Mouse (Mus musculus) neural tube, embryonic 11.5 days (tissue): ENCODE results near the gene Schip1. TPM values are rescaled to one million over a fixed set of nuclear protein-coding genes. Genes with fewer than 3 reads are reported as not detected.

Experiments used
- ATAC-seq: fragments of 200-750 bp; cut with Nextera tagmentation; 2 replicates; pipeline ENCODE4 v1.8.0; 2017; ENCODE audit warnings: moderate number of reproducible peaks, mild to moderate bottlenecking, moderate TSS enrichment, moderate library complexity; ENCODE audit not compliant: insufficient read depth, low FRiP score, low TSS enrichment
- DNase-seq: peaks from one replicate; pipeline ENCODE4 v3.0.0-alpha.2; 2015; ENCODE audit warnings: low spot score
- H3K27ac ChIP-seq: fragments of 300-500 bp; sonication (generic); 2 replicates; pipeline ENCODE4 v1.5.1; 2014; ENCODE audit warnings: low read depth, mild to moderate bottlenecking, low read length
- H3K27me3 ChIP-seq: fragments of 300-500 bp; sonication (generic); 2 replicates; pipeline ENCODE4 v1.6.1; 2014; ENCODE audit warnings: mild to moderate bottlenecking, low read length, mixed read lengths; ENCODE audit not compliant: control insufficient read depth, insufficient read depth
- H3K36me3 ChIP-seq: fragments of 300-500 bp; sonication (generic); 2 replicates; pipeline ENCODE4 v1.6.1; 2014; ENCODE audit warnings: mild to moderate bottlenecking, low read length, moderate library complexity, mixed read lengths; ENCODE audit not compliant: control insufficient read depth, insufficient read depth
- H3K4me1 ChIP-seq: fragments of 300-500 bp; sonication (generic); 2 replicates; pipeline ENCODE4 v1.6.1; 2014; ENCODE audit warnings: low read length, mixed read lengths; ENCODE audit not compliant: control insufficient read depth, insufficient read depth
- H3K4me2 ChIP-seq: fragments of 300-500 bp; sonication (generic); 2 replicates; pipeline ENCODE4 v1.6.1; 2014; ENCODE audit warnings: low read depth, mild to moderate bottlenecking, moderate library complexity
- H3K4me3 ChIP-seq: fragments of 300-500 bp; sonication (generic); 2 replicates; pipeline ENCODE4 v1.5.1; 2014; ENCODE audit warnings: low read depth, low read length
- H3K9ac ChIP-seq: fragments of 300-500 bp; sonication (generic); 2 replicates; pipeline ENCODE4 v1.6.1; 2014; ENCODE audit warnings: mild to moderate bottlenecking, low read length
- H3K9me3 ChIP-seq: fragments of 300-500 bp; sonication (generic); 2 replicates; pipeline ENCODE4 v1.6.1; 2016; ENCODE audit warnings: low read length; ENCODE audit not compliant: control insufficient read depth
- WGBS: fragments of 180-500 bp; shearing (Covaris S2); extraction: QIAGEN DNeasy Blood & Tissue Kit; methylation state at CpG from one replicate; pipeline ENCODE4 v1.1.7; 2014; 5-methylcytosine and 5-hydroxymethylcytosine counted together
- polyA plus RNA-seq: library from polyadenylated mRNA; unstranded; fragments of >200 nt; fragmentation: Nextera tagmentation; extraction: Ambion mirVana; gene quantifications from 2 replicates; pipeline ENCODE4 v1.2.1, GENCODE M21; 2014

Schip1 gene
- polyA plus RNA-seq = 85.5 and 87.2 TPM in 2 replicates

- Histone ChIP-seq H3K36me3 (no peaks in the 10 kb centered on the region), H3K4me2 (no peak within 1 kb of the TSS), H3K4me3 (no peak within 1 kb of the TSS), H3K27ac (no peak within 1 kb of the TSS), H3K4me1 (no peaks in the 10 kb centered on the region), H3K9ac (no peak within 1 kb of the TSS), H3K9me3 (no peaks in the 10 kb centered on the region), H3K27me3 (no peaks in the 10 kb centered on the region)
- ATAC-seq = no peak
- WGBS = 42% methylated on average over 12 of the region's 12 CpGs
- peak; percentile 52 for DNase-seq
Measured at GRCm38 (mm10) chr3:68064731-68065130, at the start of gene Schip1. Schip1 (plus strand) TSS chr3:68064802.

DNA sequence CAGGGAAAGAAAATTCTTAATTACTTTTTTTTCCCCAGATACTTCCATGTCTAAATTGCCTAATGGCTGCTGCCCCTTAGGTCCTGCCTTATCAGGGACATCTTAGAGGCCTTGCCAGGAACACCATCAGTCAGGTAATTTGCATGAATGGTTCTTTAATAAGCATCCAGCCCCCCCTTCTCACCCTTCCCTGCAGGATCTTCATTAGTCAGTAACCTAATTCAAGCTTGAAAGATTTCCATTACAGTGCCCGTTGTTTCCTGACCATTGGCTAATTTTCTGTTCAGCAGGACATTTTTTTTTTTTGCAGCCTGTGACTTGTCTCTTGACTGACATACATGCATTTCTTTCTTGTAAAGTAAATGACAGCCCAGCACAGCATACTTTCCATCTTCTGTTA, 48.8 kb upstream of the Schip1 start:
- ATAC-seq (no peak), DNase-seq (no peak)
- no peaks in the 10 kb centered on the region for H3K4me1 ChIP-seq
- no peaks in the 10 kb centered on the region for H3K36me3 ChIP-seq
- 53% methylated on average over 1 of the region's 1 CpGs for WGBS
- no peak overlapping the region for H3K4me2 ChIP-seq
- H3K9me3 ChIP-seq = no peaks in the 10 kb centered on the region
- H3K27ac ChIP-seq = no peak overlapping the region
- H3K27me3 ChIP-seq = no peaks in the 10 kb centered on the region
- H3K9ac ChIP-seq = no peak overlapping the region
- no peak overlapping the region for H3K4me3 ChIP-seq

- ATAC-seq (no peak), DNase-seq (no peak)
- Histone ChIP-seq H3K4me1 (no peaks in the 10 kb centered on the region), H3K9ac (no peak overlapping the region), H3K27ac (no peak overlapping the region), H3K27me3 (no peaks in the 10 kb centered on the region), H3K4me2 (no peak overlapping the region), H3K36me3 (no peaks in the 10 kb centered on the region), H3K9me3 (no peaks in the 10 kb centered on the region), H3K4me3 (no peak overlapping the region)
- 57% methylated on average over 4 of the region's 4 CpGs for WGBS
Measured at GRCm38 (mm10) chr3:68019401-68019800, 45.2 kb upstream of the Schip1 start.

DNA sequence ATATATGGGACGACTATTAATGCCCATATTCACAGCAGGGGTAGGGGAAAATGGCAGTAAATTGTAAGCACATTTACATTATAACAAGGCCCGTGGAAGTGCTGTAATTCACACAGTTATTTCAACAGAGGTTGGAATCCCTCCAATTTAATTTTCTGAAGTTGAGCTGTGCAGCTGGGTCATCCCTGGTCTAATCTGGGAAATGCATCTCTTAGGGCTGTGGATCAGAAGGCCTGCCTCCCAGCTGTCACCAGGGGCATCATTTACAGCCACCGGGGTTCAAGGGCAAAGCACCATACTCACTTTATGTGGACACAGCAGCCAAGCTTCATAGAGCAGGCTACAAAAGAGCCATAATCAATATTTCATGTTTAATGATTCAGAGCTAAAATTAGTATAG, 28.5 kb upstream of the Schip1 start:
- no peaks in the 10 kb centered on the region for H3K27me3 ChIP-seq
- no peak overlapping the region for H3K9ac ChIP-seq
- no peaks in the 10 kb centered on the region for H3K4me1 ChIP-seq
- ATAC-seq (peak; percentile 75; the same call in 1 of the 2 replicates), DNase-seq (peak; percentile 39)
- no peaks in the 10 kb centered on the region for H3K9me3 ChIP-seq
- no peak overlapping the region for H3K27ac ChIP-seq
- H3K4me2 ChIP-seq = no peak overlapping the region
- 40% methylated on average over 3 of the region's 3 CpGs for WGBS
- no peak overlapping the region for H3K4me3 ChIP-seq
- H3K36me3 ChIP-seq = no peaks in the 10 kb centered on the region

GRCm38 (mm10) chr3:68042951-68043350, 21.7 kb upstream of the Schip1 start:
- Histone ChIP-seq H3K4me1 (no peaks in the 10 kb centered on the region), H3K9me3 (no peaks in the 10 kb centered on the region), H3K4me3 (no peak overlapping the region), H3K4me2 (no peak overlapping the region), H3K27me3 (no peaks in the 10 kb centered on the region), H3K36me3 (no peaks in the 10 kb centered on the region), H3K27ac (no peak overlapping the region), H3K9ac (no peak overlapping the region)
- no peak for DNase-seq
- WGBS = 94% methylated on average over 2 of the region's 2 CpGs
- ATAC-seq = no peak

GRCm38 (mm10) chr3:68045475-68046416, 18.9 kb upstream of the Schip1 start:
- no peaks in the 10 kb centered on the region for H3K9me3 ChIP-seq
- no peak overlapping the region for H3K4me2 ChIP-seq
- H3K4me3 ChIP-seq = no peak overlapping the region
- H3K27me3 ChIP-seq = no peaks in the 10 kb centered on the region
- DNase-seq (peak; percentile 58), ATAC-seq (no peak)
- no peak overlapping the region for H3K27ac ChIP-seq
- no peaks in the 10 kb centered on the region for H3K4me1 ChIP-seq
- H3K36me3 ChIP-seq = no peaks in the 10 kb centered on the region
- 49% methylated on average over 9 of the region's 9 CpGs for WGBS
- H3K9ac ChIP-seq = no peak overlapping the region

GRCm38 (mm10) chr3:68053538-68053937, 11.1 kb upstream of the Schip1 start:
- Histone ChIP-seq H3K4me1 (no peaks in the 10 kb centered on the region), H3K27ac (no peak overlapping the region), H3K9ac (no peak overlapping the region), H3K4me3 (no peak overlapping the region), H3K9me3 (no peaks in the 10 kb centered on the region), H3K36me3 (no peaks in the 10 kb centered on the region), H3K4me2 (no peak overlapping the region), H3K27me3 (no peaks in the 10 kb centered on the region)
- 48% methylated on average over 2 of the region's 2 CpGs for WGBS
- DNase-seq = no peak
- no peak for ATAC-seq

- no peak for ATAC-seq
- no peak for DNase-seq
- WGBS = 67% methylated on average over 13 of the region's 13 CpGs
- Histone ChIP-seq H3K27ac (no peak overlapping the region), H3K27me3 (no peaks in the 10 kb centered on the region), H3K9me3 (no peaks in the 10 kb centered on the region), H3K9ac (no peak overlapping the region), H3K36me3 (no peaks in the 10 kb centered on the region), H3K4me3 (no peak overlapping the region), H3K4me1 (no peaks in the 10 kb centered on the region), H3K4me2 (no peak overlapping the region)
Measured at GRCm38 (mm10) chr3:68055071-68055470, 9.5 kb upstream of the Schip1 start.
